ENCODE assay signal across 8 mouse cellular contexts in the genomic region with DNA sequence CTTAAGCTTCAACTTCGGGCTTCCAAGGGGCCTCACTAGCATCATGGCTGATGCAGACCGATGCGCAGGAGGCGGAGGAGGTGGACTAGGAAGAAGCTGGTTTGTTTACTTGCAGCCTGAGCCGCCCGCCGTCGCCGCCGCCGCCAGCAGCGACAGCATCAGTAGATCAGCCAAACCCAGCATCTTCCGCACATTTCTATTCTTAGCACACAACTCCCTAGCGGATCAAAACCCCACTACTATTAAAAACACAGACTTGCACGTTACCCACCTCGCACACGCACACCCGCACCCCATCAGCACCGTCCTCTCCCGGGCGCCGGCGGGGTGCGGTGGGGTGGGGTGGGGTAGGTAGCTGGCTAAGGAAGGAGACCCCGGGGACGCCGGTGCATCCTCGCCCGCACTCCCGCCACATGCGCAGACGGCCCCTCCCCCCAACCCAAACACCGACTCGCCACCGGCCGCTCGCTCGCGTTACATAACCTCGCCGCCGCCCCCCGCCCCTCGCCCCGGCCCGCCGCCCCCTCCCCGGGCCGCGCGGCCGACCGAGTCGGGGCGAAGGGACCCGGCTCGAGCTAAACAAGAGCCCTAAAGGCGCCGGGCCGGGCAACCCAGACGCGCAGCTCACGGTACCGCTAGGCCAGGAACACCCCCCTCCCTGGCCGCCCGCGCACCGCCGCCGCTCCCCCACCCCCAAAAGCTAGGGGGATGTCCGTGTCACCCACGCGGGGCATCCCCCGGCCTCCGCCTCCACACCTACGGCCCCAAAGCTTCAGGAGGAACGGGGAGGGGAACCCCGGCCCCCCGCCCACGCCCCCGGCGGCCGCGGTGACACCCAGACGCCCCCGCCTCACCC. TPM values are rescaled to one million over a fixed set of nuclear protein-coding genes. Genes with fewer than 3 reads are reported as not detected.
DNase-seq lines count a peak whose midpoint lies in the region; ATAC-seq and TF ChIP-seq lines count a peak whose summit lies in the region.

No protein-coding gene starts in this region.

- no peak for TF ChIP-seq CTCF in brain, embryonic 14.5 days (IDR thresholded peaks at IDR 0.05; ENCODE audit: borderline replicate concordance, extremely low read depth, insufficient read depth, insufficient read length)

- peak; percentile 87 for DNase-seq in CD4-positive helper T cell, adult 2 months (ENCODE audit: low read depth, low spot score)
- peak; percentile 95 for DNase-seq in brain, embryonic 14.5 days (ENCODE audit: low read depth)
- DNase-seq in fibroblast of lung, adult 2 months (ENCODE audit: low read depth) = peak; percentile 21
- DNase-seq in kidney, postnatal 14 days = peak; percentile 68
- DNase-seq in liver, embryonic 13.5 days = peak; percentile 35
- peak; percentile 85 for DNase-seq in neural tube, embryonic 10.5 days (ENCODE audit: extremely low spot score, low spot score)

- no peaks in the 10 kb centered on the region for H3K36me3 ChIP-seq in heart, embryonic 14.5 days (ENCODE audit: control insufficient read depth, insufficient read depth, low read length)
- no peaks in the 10 kb centered on the region for H3K36me3 ChIP-seq in liver, embryonic 13.5 days
- no peaks in the 10 kb centered on the region for H3K36me3 ChIP-seq in stomach, embryonic 15.5 days

- H3K9me3 ChIP-seq in heart, embryonic 14.5 days (ENCODE audit: control insufficient read depth, low read length) = no peaks in the 10 kb centered on the region
- no peaks in the 10 kb centered on the region for H3K9me3 ChIP-seq in liver, embryonic 13.5 days (replicated peaks)
- H3K9me3 ChIP-seq in stomach, embryonic 15.5 days = no peaks in the 10 kb centered on the region

- ATAC-seq in heart, embryonic 14.5 days (ENCODE audit: insufficient number of reproducible peaks, insufficient read depth, low FRiP score, low read depth) = peak; percentile 63
- ATAC-seq in liver, embryonic 13.5 days (ENCODE audit: low read depth) = peak; percentile 21
- ATAC-seq in stomach, embryonic 15.5 days (ENCODE audit: insufficient read depth, low FRiP score, low read depth) = peak; percentile 16; the same call in 1 of the 2 replicates

- peak overlapping the region; percentile 94 for H3K9ac ChIP-seq in heart, embryonic 14.5 days (ENCODE audit: low read length)
- H3K9ac ChIP-seq in liver, embryonic 13.5 days = peak overlapping the region; percentile 84
- peak overlapping the region; percentile 59 for H3K9ac ChIP-seq in stomach, embryonic 15.5 days

- H3K4me1 ChIP-seq in heart, embryonic 14.5 days (ENCODE audit: control insufficient read depth in 2 of 2, insufficient read depth in 2 of 2, low read length in 2 of 2) = peaks cover 3% of the 10 kb centered on the region in 2 experiments; a peak in 3 of 4 replicates
- peaks cover 19% of the 10 kb centered on the region for H3K4me1 ChIP-seq in liver, embryonic 13.5 days (replicated peaks)
- H3K4me1 ChIP-seq in stomach, embryonic 15.5 days = peaks cover 3% of the 10 kb centered on the region

- peak overlapping the region; percentile 41 to 92 for H3K27ac ChIP-seq in heart, embryonic 14.5 days (replicated peaks in 1 of 2; ENCODE audit: control insufficient read depth in 1 of 2, insufficient read depth in 1 of 2, low read depth in 2 of 2, low read length in 2 of 2)
- peak overlapping the region; percentile 69 for H3K27ac ChIP-seq in liver, embryonic 13.5 days
- H3K27ac ChIP-seq in stomach, embryonic 15.5 days = peak overlapping the region; percentile 93

- peak; percentile 20; the same call in 1 of the 2 replicates for TF ChIP-seq POLR2A in brain, embryonic 14.5 days (IDR thresholded peaks at IDR 0.05; ENCODE audit: borderline replicate concordance, extremely low read depth, insufficient read depth, insufficient read length, poor library complexity, severe bottlenecking)

- peak overlapping the region; percentile 72 for H3K4me2 ChIP-seq in heart, embryonic 14.5 days (ENCODE audit: low read length)
- peak overlapping the region; percentile 97 for H3K4me2 ChIP-seq in liver, embryonic 13.5 days
- peak overlapping the region; percentile 93 for H3K4me2 ChIP-seq in stomach, embryonic 15.5 days

- under 1% methylated on average over 56 of the region's 86 CpGs for WGBS in heart, embryonic 14.5 days
- under 1% methylated on average over 72 of the region's 86 CpGs for WGBS in liver, embryonic 13.5 days (ENCODE audit: insufficient replicate concordance)
- WGBS in stomach, embryonic 15.5 days = under 1% methylated on average over 61 of the region's 86 CpGs

- H3K27me3 ChIP-seq in heart, embryonic 14.5 days (ENCODE audit: control insufficient read depth, insufficient read depth, low read length) = no peaks in the 10 kb centered on the region
- peaks cover 17% of the 10 kb centered on the region for H3K27me3 ChIP-seq in liver, embryonic 13.5 days
- H3K27me3 ChIP-seq in stomach, embryonic 15.5 days (replicated peaks) = no peaks in the 10 kb centered on the region

- H3K4me3 ChIP-seq in heart, embryonic 14.5 days (ENCODE audit: control insufficient read depth in 1 of 2, insufficient read depth in 1 of 2, low read depth in 1 of 2, low read length in 2 of 2) = peak overlapping the region; percentile 78 to 99
- H3K4me3 ChIP-seq in liver, embryonic 13.5 days (replicated peaks) = peak overlapping the region; percentile 78
- H3K4me3 ChIP-seq in stomach, embryonic 15.5 days (replicated peaks) = peak overlapping the region; percentile 83

RNA-seq across cellular contexts. Expression of gene Akt3, which starts 0.6 kb away (rescaled TPM):
- 34.4 and 55.5 TPM in 2 replicates for polyA plus RNA-seq in brain, embryonic 14.5 days (2012; rRNA removed)
- polyA plus RNA-seq in heart, embryonic 14.5 days (2014; fragmentation: Nextera tagmentation; extraction: Ambion mirVana) = 5.9 and 6.0 TPM in 2 replicates
- polyA plus RNA-seq in liver, embryonic 13.5 days (2015; fragmentation: Nextera tagmentation; extraction: Ambion mirVana) = 0.66 and 0.96 TPM in 2 replicates
- polyA plus RNA-seq in stomach, embryonic 15.5 days (2015; fragmentation: Nextera tagmentation; extraction: Ambion mirVana) = 4.7 and 4.8 TPM in 2 replicates

Comparison
In these comparisons a context has a peak if more than half of its experiments do, and no peak if none do; other contexts are left out.
1. Peak in every context shown above with its lines: DNase-seq, ATAC-seq, H3K4me3 ChIP-seq and H3K27ac ChIP-seq.
2. DNase-seq: peak in every context shown above with its lines; median percentile 95 in brain, embryonic 14.5 days; 87 in CD4-positive helper T cell, adult 2 months; 85 in neural tube, embryonic 10.5 days; 68 in kidney, postnatal 14 days; 35 in liver, embryonic 13.5 days; 21 in fibroblast of lung, adult 2 months.